Mouse (Mus musculus): ENCODE data around the gene Dera. TPM values are rescaled to one million over a fixed set of nuclear protein-coding genes. Genes with fewer than 3 reads are reported as not detected.

Dera gene
- polyA plus RNA-seq, 1 experiment from 2014 or later = 38.7 TPM

GRCm38 (mm10) chr6:137872055-137872735, 117.8 kb downstream of the Dera start:
- no peaks in the 10 kb centered on the region for H3K4me1 ChIP-seq
- H3K27me3 ChIP-seq = no peaks in the 10 kb centered on the region
- ATAC-seq (ENCODE audit: low FRiP score, low read depth) = peak; percentile 55
- H3K9ac ChIP-seq (replicated peaks) = no peak overlapping the region
- H3K4me3 ChIP-seq = no peak overlapping the region
- H3K27ac ChIP-seq (replicated peaks) = no peak overlapping the region
- no peaks in the 10 kb centered on the region for H3K36me3 ChIP-seq
- 39% methylated on average over 17 of the region's 17 CpGs for WGBS
- H3K4me2 ChIP-seq (replicated peaks) = no peak overlapping the region; the same call in 1 of the 2 replicates
- H3K9me3 ChIP-seq = no peaks in the 10 kb centered on the region

DNA sequence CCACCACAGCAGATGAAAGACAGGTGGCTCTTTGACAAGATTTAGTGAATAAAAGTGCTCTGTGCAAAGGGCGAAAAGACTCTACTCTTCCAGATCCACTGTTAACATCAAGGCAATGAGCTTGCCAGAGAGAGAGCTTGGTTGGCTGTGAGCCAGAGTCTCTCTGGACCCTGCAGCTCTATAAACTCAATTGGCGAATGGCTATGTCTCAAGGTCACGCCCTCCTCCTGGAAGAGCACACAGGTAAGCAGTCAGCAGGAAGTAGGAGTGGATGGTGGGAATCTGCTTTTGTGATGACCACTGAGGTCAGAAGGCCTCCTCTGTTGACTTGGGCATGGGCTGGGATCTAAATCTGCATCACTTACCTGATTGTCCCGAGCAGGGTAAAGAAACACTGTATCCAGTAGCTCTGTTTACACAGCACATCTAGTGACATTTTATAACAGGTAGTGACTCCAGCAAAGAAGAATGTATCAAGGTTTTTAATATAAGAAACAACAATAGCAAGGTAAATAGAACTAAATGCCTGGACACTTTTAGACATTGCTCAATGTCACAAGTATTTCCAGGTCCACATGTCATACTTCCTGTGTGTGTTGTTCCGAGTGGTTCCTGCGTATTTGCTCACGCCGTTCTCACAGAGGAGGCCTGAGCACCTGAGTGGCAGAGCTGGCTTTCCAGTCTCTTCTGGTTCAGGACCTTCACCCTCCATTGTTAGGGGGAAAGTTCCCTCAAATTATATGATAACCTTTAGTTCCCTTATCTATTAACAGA, 120.3 kb downstream of the Dera start:
- no peak overlapping the region for H3K4me3 ChIP-seq
- no peaks in the 10 kb centered on the region for H3K4me1 ChIP-seq
- H3K9me3 ChIP-seq = no peaks in the 10 kb centered on the region
- no peak overlapping the region for H3K9ac ChIP-seq (replicated peaks)
- H3K27ac ChIP-seq (replicated peaks) = no peak overlapping the region
- WGBS = 89% methylated on average over 8 of the region's 8 CpGs
- no peak overlapping the region for H3K4me2 ChIP-seq (replicated peaks)
- H3K36me3 ChIP-seq = no peaks in the 10 kb centered on the region
- H3K27me3 ChIP-seq = no peaks in the 10 kb centered on the region
- no peak for ATAC-seq (ENCODE audit: low FRiP score, low read depth)

- Histone ChIP-seq H3K4me2 (replicated peaks) (no peak overlapping the region), H3K36me3 (no peaks in the 10 kb centered on the region), H3K27me3 (no peaks in the 10 kb centered on the region), H3K9me3 (no peaks in the 10 kb centered on the region), H3K27ac (replicated peaks) (no peak overlapping the region), H3K4me1 (no peaks in the 10 kb centered on the region), H3K9ac (replicated peaks) (no peak overlapping the region), H3K4me3 (no peak overlapping the region)
- no peak for ATAC-seq (ENCODE audit: low FRiP score, low read depth)
- WGBS = 90% methylated on average over 6 of the region's 6 CpGs
Measured at GRCm38 (mm10) chr6:137885644-137886043, 131.3 kb downstream of the Dera start.

- no peak overlapping the region for H3K27ac ChIP-seq (replicated peaks)
- WGBS = 80% methylated on average over 6 of the region's 6 CpGs
- H3K4me2 ChIP-seq (replicated peaks) = no peak overlapping the region
- H3K4me1 ChIP-seq = no peaks in the 10 kb centered on the region
- no peaks in the 10 kb centered on the region for H3K27me3 ChIP-seq
- H3K9ac ChIP-seq (replicated peaks) = no peak overlapping the region
- H3K4me3 ChIP-seq = no peak overlapping the region
- no peak for ATAC-seq (ENCODE audit: low FRiP score, low read depth)
- H3K9me3 ChIP-seq = no peaks in the 10 kb centered on the region
- H3K36me3 ChIP-seq = no peaks in the 10 kb centered on the region
Measured at GRCm38 (mm10) chr6:137886210-137886979, 132.0 kb downstream of the Dera start.

GRCm38 (mm10) chr6:137887258-137887657, 132.9 kb downstream of the Dera start:
- Histone ChIP-seq H3K9me3 (no peaks in the 10 kb centered on the region), H3K27ac (replicated peaks) (no peak overlapping the region), H3K4me2 (replicated peaks) (no peak overlapping the region), H3K9ac (replicated peaks) (no peak overlapping the region), H3K27me3 (no peaks in the 10 kb centered on the region), H3K4me1 (no peaks in the 10 kb centered on the region), H3K36me3 (no peaks in the 10 kb centered on the region), H3K4me3 (no peak overlapping the region)
- 70% methylated on average over 6 of the region's 6 CpGs for WGBS
- ATAC-seq (ENCODE audit: low FRiP score, low read depth) = no peak

DNA sequence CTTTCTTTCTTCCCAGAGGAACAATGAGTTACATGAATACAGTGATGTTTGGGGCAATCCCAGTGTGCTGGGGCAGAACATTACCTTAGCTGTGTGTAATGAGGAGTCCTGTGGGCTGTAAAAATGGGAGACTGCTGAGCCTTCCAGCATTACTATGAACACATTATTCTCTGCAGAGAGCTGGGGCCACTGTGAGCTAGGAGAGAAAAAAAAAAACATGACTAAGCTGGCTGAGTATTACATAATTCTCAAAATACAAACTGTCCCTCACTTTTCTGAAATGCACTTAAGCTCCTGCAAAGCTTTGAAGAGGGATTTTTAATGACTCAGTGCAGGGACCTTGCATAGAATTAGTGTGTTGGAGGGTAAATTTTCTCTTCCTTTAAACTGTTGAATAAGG, 143.3 kb downstream of the Dera start:
- ATAC-seq (ENCODE audit: low FRiP score, low read depth) = no peak
- Histone ChIP-seq H3K4me1 (no peaks in the 10 kb centered on the region), H3K27ac (replicated peaks) (no peak overlapping the region), H3K9ac (replicated peaks) (no peak overlapping the region), H3K27me3 (no peaks in the 10 kb centered on the region), H3K4me2 (replicated peaks) (no peak overlapping the region), H3K9me3 (no peaks in the 10 kb centered on the region), H3K4me3 (no peak overlapping the region), H3K36me3 (no peaks in the 10 kb centered on the region)

GRCm38 (mm10) chr6:137901255-137901654, 146.9 kb downstream of the Dera start:
- no peaks in the 10 kb centered on the region for H3K4me1 ChIP-seq
- no peak for ATAC-seq (ENCODE audit: low FRiP score, low read depth)
- H3K27me3 ChIP-seq = no peaks in the 10 kb centered on the region
- H3K27ac ChIP-seq (replicated peaks) = no peak overlapping the region
- no peak overlapping the region for H3K9ac ChIP-seq (replicated peaks)
- no peaks in the 10 kb centered on the region for H3K9me3 ChIP-seq
- no peaks in the 10 kb centered on the region for H3K36me3 ChIP-seq
- H3K4me3 ChIP-seq = no peak overlapping the region
- H3K4me2 ChIP-seq (replicated peaks) = no peak overlapping the region
- 92% methylated on average over 5 of the region's 5 CpGs for WGBS

Other genes starting within 250 kb of the Dera start
- gene Eps8, start 99.7 kb upstream of the Dera start, polyA plus RNA-seq (2016; fragmentation: Nextera tagmentation; extraction: Ambion mirVana) = 10.7 and 11.0 TPM in 2 replicates
- gene Strap, start 19.5 kb upstream of the Dera start, polyA plus RNA-seq (2016; fragmentation: Nextera tagmentation; extraction: Ambion mirVana) = 203 and 210 TPM in 2 replicates